Mouse (Mus musculus) ES-E14 (cell line): ENCODE measurements around the gene Mymk.

Experiments used
- CHD2 ChIP-seq: IDR thresholded peaks from 2 replicates; pipeline ENCODE4 v1.6.1; 2014; ENCODE audit warnings: mild to moderate bottlenecking, low read depth, low read length, inconsistent platforms
- ZNF384 ChIP-seq: IDR thresholded peaks from 2 replicates; pipeline ENCODE4 v1.6.1; 2012; ENCODE audit warnings: low read depth, low read length, inconsistent platforms

DNA sequence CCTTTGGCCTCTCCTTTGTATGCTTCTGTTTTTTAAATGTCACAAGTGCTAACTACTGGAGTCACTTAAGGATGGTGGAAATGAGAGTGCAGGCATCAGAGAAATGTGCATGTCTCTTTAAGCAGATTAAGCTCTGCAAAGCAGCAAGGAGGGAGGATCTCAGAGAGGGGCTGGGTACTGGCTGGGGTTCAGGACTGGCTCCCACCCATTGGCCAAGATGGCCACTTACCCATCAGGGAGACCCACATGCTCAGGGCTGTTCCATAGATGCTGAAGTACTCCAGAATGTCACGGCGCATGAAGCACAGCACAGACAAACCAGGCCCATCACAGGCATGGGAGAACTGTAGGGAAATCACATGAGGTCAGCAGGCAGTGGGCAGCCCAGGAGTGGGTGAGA lies 4.9 kb downstream of the Mymk start:
- TF ChIP-seq CHD2 (no peak), ZNF384 (no peak)
